Mouse (Mus musculus) midbrain, embryonic 13.5 days (tissue): ENCODE measurements around the gene Sdad1. TPM values are rescaled to one million over a fixed set of nuclear protein-coding genes. Genes with fewer than 3 reads are reported as not detected.

Experiments
- ATAC-seq: fragments of 200-750 bp; cut with Nextera tagmentation; 2 replicates; pipeline ENCODE4 v1.8.0; 2017; ENCODE audit warnings: mild to moderate bottlenecking, moderate TSS enrichment, moderate library complexity
- H3K27ac ChIP-seq: fragments of 300-500 bp; sonication (generic); 2 replicates; pipeline ENCODE4 v1.5.1; 2015; ENCODE audit warnings: inconsistent platforms, mild to moderate bottlenecking, moderate library complexity
- H3K27me3 ChIP-seq: fragments of 300-500 bp; sonication (generic); 2 replicates; pipeline ENCODE4 v1.6.1; 2015; ENCODE audit warnings: mild to moderate bottlenecking, inconsistent platforms
- H3K36me3 ChIP-seq: fragments of 300-500 bp; sonication (generic); 2 replicates; pipeline ENCODE4 v1.6.1; 2015; ENCODE audit warnings: mild to moderate bottlenecking, inconsistent platforms
- H3K4me1 ChIP-seq: fragments of 300-500 bp; sonication (generic); replicated peaks from 2 replicates; pipeline ENCODE4 v1.6.1; 2015; ENCODE audit warnings: inconsistent platforms
- H3K4me2 ChIP-seq: fragments of 300-500 bp; sonication (generic); replicated peaks from 2 replicates; pipeline ENCODE4 v1.6.1; 2015; ENCODE audit warnings: moderate library complexity, mild to moderate bottlenecking, inconsistent platforms
- H3K4me3 ChIP-seq: fragments of 300-500 bp; sonication (generic); replicated peaks from 2 replicates; pipeline ENCODE4 v1.5.1; 2015; ENCODE audit warnings: mild to moderate bottlenecking, inconsistent platforms
- H3K9ac ChIP-seq: fragments of 300-500 bp; sonication (generic); replicated peaks from 2 replicates; pipeline ENCODE4 v1.6.1; 2015; ENCODE audit warnings: mild to moderate bottlenecking, inconsistent platforms
- H3K9me3 ChIP-seq: fragments of 300-500 bp; sonication (generic); 2 replicates; pipeline ENCODE4 v1.6.1; 2016; ENCODE audit warnings: mild to moderate bottlenecking, inconsistent platforms
- WGBS: fragments of 180-500 bp; shearing (Covaris S2); methylation state at CpG from one replicate; pipeline ENCODE4 v1.1.7; 2015; 5-methylcytosine and 5-hydroxymethylcytosine counted together
- polyA plus RNA-seq: library from polyadenylated mRNA; unstranded; fragments of >200 nt; fragmentation: Nextera tagmentation; extraction: Ambion mirVana; gene quantifications from 2 replicates; pipeline ENCODE4 v1.2.1, GENCODE M21; 2015

Gene Sdad1
- polyA plus RNA-seq, 1 experiment from 2014 or later: 34.2 TPM

- no peak overlapping the region for H3K27ac ChIP-seq
- H3K4me1 ChIP-seq: no peaks in the 10 kb centered on the region
- 95% methylated on average over 13 of the region's 13 CpGs for WGBS
- H3K9me3 ChIP-seq: no peaks in the 10 kb centered on the region
- peaks cover 88% of the 10 kb centered on the region for H3K36me3 ChIP-seq
- H3K4me2 ChIP-seq: no peak overlapping the region
- H3K4me3 ChIP-seq: no peak overlapping the region
- no peak for ATAC-seq
- no peak overlapping the region for H3K9ac ChIP-seq
- H3K27me3 ChIP-seq: no peaks in the 10 kb centered on the region
Observed at GRCm38 (mm10) chr5:92302149-92302840, 8.0 kb downstream of the Sdad1 start.

GRCm38 (mm10) chr5:92294525-92294924 is 15.8 kb downstream of the Sdad1 start:
- 92% methylated on average over 2 of the region's 2 CpGs for WGBS
- H3K27me3 ChIP-seq: no peaks in the 10 kb centered on the region

GRCm38 (mm10) chr5:92291652-92292414 is 18.4 kb downstream of the Sdad1 start:
- peaks cover 93% of the 10 kb centered on the region for H3K36me3 ChIP-seq
- no peak overlapping the region for H3K4me3 ChIP-seq
- ATAC-seq: no peak
- H3K9me3 ChIP-seq: no peaks in the 10 kb centered on the region
- no peak overlapping the region for H3K27ac ChIP-seq
- WGBS: 93% methylated on average over 6 of the region's 6 CpGs
- H3K9ac ChIP-seq: no peak overlapping the region
- no peak overlapping the region for H3K4me2 ChIP-seq
- no peaks in the 10 kb centered on the region for H3K27me3 ChIP-seq
- no peaks in the 10 kb centered on the region for H3K4me1 ChIP-seq

More at GRCm38 (mm10) chr5:92294525-92294924, 15.8 kb downstream of the Sdad1 start:
- Histone ChIP-seq H3K36me3 (peaks cover 93% of the 10 kb centered on the region), H3K9me3 (no peaks in the 10 kb centered on the region), H3K4me1 (no peaks in the 10 kb centered on the region), H3K4me2 (no peak overlapping the region), H3K4me3 (no peak overlapping the region), H3K27ac (no peak overlapping the region), H3K9ac (no peak overlapping the region)
- no peak for ATAC-seq

- no peak overlapping the region for H3K9ac ChIP-seq
- H3K27ac ChIP-seq: no peak overlapping the region
- no peak overlapping the region for H3K4me3 ChIP-seq
- H3K9me3 ChIP-seq: no peaks in the 10 kb centered on the region
- WGBS: 86% methylated on average over 6 of the region's 6 CpGs
- H3K4me1 ChIP-seq: no peaks in the 10 kb centered on the region
- H3K36me3 ChIP-seq: peaks cover 72% of the 10 kb centered on the region
- no peak for ATAC-seq
- H3K27me3 ChIP-seq: no peaks in the 10 kb centered on the region
- no peak overlapping the region for H3K4me2 ChIP-seq
Observed at GRCm38 (mm10) chr5:92287840-92288239, 22.4 kb downstream of the Sdad1 start.

DNA sequence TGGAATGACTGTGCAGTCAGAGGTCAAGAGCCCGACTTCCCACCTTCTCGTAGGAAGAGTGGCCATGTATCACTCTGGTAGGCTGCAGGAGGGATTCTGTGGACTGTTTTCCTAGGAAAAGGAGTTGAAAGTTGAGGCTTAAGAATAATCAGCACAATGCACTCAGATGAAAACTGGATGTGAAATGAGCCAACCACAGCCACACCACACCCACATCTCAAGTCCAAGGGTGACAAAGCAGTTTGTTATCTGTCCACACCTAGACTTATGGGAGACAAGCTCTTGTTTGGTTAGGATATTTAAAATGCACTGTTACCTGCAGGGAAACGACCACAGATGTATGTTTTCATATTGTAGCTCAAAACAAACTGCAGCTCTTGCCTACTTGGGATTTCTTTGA is 27.2 kb downstream of the Sdad1 start:
- H3K27ac ChIP-seq: no peak overlapping the region
- peaks cover 29% of the 10 kb centered on the region for H3K36me3 ChIP-seq
- peaks cover 9% of the 10 kb centered on the region for H3K4me1 ChIP-seq
- no peak overlapping the region for H3K4me2 ChIP-seq
- no peak overlapping the region for H3K4me3 ChIP-seq
- no peaks in the 10 kb centered on the region for H3K9me3 ChIP-seq
- WGBS: 86% methylated on average over 3 of the region's 3 CpGs
- H3K9ac ChIP-seq: no peak overlapping the region
- ATAC-seq: no peak
- no peaks in the 10 kb centered on the region for H3K27me3 ChIP-seq

GRCm38 (mm10) chr5:92282571-92282970 is 27.7 kb downstream of the Sdad1 start:
- peaks cover 24% of the 10 kb centered on the region for H3K36me3 ChIP-seq
- ATAC-seq: no peak
- H3K9ac ChIP-seq: no peak overlapping the region
- H3K27me3 ChIP-seq: no peaks in the 10 kb centered on the region
- H3K4me3 ChIP-seq: no peak overlapping the region
- no peak overlapping the region for H3K4me2 ChIP-seq
- peaks cover 11% of the 10 kb centered on the region for H3K4me1 ChIP-seq
- no peak overlapping the region for H3K27ac ChIP-seq
- WGBS: 85% methylated on average over 4 of the region's 4 CpGs
- no peaks in the 10 kb centered on the region for H3K9me3 ChIP-seq

DNA sequence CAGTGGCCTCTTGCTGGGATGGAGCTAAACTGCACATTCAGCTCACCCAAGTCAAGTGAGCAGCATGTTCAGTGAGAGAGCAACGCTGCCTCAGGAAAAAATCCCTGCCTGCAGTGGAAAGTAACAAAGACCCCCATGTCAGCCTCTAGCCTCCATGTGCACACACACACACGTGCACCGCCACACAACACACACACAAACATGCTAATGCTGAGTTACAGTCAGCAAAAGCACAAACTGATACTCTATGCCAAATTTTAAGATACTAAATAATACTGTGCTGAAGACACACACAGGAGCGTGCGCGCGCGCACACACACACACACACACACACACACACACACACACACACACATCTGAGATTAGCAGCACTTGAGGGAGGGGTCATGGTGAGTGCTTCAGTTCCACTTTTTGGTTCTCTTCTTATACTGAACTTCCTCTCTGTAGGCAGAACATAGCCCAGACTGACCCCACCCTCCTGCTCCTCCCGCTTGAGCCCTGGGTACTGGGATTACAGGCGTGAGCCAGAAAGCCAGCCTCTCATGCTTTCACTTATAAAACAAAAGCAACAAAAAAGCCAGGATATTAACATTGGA is 31.2 kb downstream of the Sdad1 start:
- H3K27ac ChIP-seq: no peak overlapping the region
- peaks cover 13% of the 10 kb centered on the region for H3K4me1 ChIP-seq
- no peak overlapping the region for H3K9ac ChIP-seq
- WGBS: 74% methylated on average over 10 of the region's 10 CpGs
- 0 out of 2 replicates have a peak overlapping the region, but pooled peaks have one; percentile 67 for H3K4me3 ChIP-seq
- peaks cover 8% of the 10 kb centered on the region for H3K27me3 ChIP-seq
- no peak overlapping the region for H3K4me2 ChIP-seq
- no peaks in the 10 kb centered on the region for H3K9me3 ChIP-seq
- ATAC-seq: no peak
- no peaks in the 10 kb centered on the region for H3K36me3 ChIP-seq

DNA sequence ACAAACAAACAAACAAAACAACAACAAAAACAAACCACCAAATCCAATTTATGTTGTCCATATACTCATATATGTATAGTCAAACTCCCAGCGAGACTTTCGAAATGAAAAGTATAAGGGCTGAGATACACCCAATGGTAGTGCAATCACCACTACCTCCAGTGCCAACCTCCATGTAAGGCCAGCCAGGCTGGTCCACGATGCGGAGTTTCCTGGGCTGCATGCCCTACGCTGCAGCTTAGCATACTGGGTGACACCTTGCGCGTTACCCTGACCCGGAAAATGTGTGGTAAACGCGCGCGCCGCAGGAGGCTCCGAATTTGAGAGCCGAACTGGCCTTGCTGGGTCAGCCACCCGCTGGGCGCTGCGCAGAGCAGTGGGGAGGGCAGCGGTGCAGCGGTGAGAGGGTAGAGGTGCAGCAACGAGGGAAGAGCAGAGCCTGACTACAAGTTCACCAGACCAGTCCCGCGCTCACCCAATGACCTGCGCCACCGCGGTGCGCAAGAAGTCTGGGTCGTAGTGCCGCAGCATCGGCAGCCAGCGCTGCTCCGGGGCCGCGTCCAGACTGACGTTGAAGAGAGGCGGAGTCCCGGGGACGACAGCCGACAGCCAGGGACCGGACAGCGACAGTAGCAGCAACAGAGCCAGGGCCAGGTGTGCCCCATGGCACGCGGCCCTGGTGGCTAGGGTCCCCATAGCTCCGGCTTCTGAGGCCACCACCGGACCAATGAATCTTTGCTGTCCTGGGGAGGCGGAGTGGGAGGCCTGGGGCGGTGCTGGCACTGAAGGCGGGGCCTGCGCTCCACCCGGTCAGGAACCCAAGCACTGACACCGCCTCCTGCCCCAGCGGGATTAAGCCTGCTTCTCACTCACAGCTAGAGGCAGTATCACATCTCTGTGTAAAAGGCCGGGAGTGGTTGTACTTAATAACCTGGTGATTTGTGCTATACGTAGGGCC is 32.6 kb downstream of the Sdad1 start, which contains the start of gene Naaa:
TSS of gene Naaa (minus strand) at position 734 of the 958 bp plus-strand sequence.
- 3% methylated on average over 54 of the region's 54 CpGs for WGBS
- peak within 1 kb of the TSS; percentile 67 for H3K4me3 ChIP-seq
- H3K9me3 ChIP-seq: no peaks in the 10 kb centered on the region
- H3K27me3 ChIP-seq: peaks cover 8% of the 10 kb centered on the region
- peak within 1 kb of the TSS; percentile 60 for H3K27ac ChIP-seq
- peaks cover 13% of the 10 kb centered on the region for H3K4me1 ChIP-seq
- peak within 1 kb of the TSS; percentile 92 for H3K4me2 ChIP-seq
- peak within 1 kb of the TSS; percentile 77 for H3K9ac ChIP-seq
- no peaks in the 10 kb centered on the region for H3K36me3 ChIP-seq
- ATAC-seq: peak; percentile 91

DNA sequence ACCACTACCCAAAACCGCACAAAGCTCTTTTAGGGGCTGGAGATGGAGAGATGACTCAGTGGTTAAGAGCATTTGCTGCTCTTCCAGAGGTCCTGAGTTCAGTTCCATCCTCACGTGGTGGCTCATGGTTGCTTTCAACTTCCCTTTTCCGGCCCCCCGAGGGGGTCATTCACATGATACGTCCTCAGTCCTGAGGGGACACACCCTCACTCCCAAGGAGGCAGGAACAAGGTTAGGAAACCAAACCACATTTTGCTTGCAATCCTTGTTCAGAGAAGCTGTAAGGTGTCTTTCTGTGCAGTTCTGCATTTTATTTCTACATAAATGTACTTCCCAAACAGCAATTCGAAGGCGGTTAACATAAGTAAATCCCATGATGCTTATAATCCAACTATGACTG is 39.8 kb downstream of the Sdad1 start:
- Histone ChIP-seq H3K4me1 (no peaks in the 10 kb centered on the region), H3K9me3 (no peaks in the 10 kb centered on the region), H3K9ac (no peak overlapping the region), H3K27me3 (no peaks in the 10 kb centered on the region), H3K36me3 (no peaks in the 10 kb centered on the region), H3K4me2 (no peak overlapping the region), H3K4me3 (no peak overlapping the region), H3K27ac (no peak overlapping the region)
- WGBS: 93% methylated on average over 7 of the region's 7 CpGs
- no peak for ATAC-seq

- ATAC-seq: peak; percentile 95
- Histone ChIP-seq H3K27me3 (no peaks in the 10 kb centered on the region), H3K36me3 (no peaks in the 10 kb centered on the region), H3K4me2 (no peak overlapping the region), H3K4me1 (peaks cover 9% of the 10 kb centered on the region), H3K9ac (no peak overlapping the region), H3K9me3 (no peaks in the 10 kb centered on the region), H3K27ac (no peak overlapping the region), H3K4me3 (no peak overlapping the region)
- 5% methylated on average over 4 of the region's 4 CpGs for WGBS
Observed at GRCm38 (mm10) chr5:92263761-92264359, 46.4 kb downstream of the Sdad1 start.

GRCm38 (mm10) chr5:92262646-92263045 is 47.6 kb downstream of the Sdad1 start:
- WGBS: 92% methylated on average over 8 of the region's 8 CpGs
- no peak for ATAC-seq
- H3K9ac ChIP-seq: no peak overlapping the region
- H3K27ac ChIP-seq: no peak overlapping the region
- H3K9me3 ChIP-seq: no peaks in the 10 kb centered on the region
- H3K4me3 ChIP-seq: no peak overlapping the region
- no peaks in the 10 kb centered on the region for H3K36me3 ChIP-seq
- H3K4me1 ChIP-seq: peaks cover 9% of the 10 kb centered on the region
- H3K27me3 ChIP-seq: 0 out of 2 replicates have a peak, but pooled peaks cover 4% of the 10 kb centered on the region
- H3K4me2 ChIP-seq: no peak overlapping the region
